Mouse (Mus musculus) thymus, adult 18-20 months (tissue): Measurements from ENCODE around the gene Morf4l2.
"Not testable (repeated sequence)": the region's sequence is repeated elsewhere in the genome, so short reads cannot be mapped to it uniquely, and the experiment has no call there.

Source experiments
- DNase-seq, 2 experiments: peaks; one replicate each; pipeline ENCODE4 v3.0.0; 2022; ENCODE audit warnings: mixed read lengths in 2 of 2

Morf4l2 gene

DNA sequence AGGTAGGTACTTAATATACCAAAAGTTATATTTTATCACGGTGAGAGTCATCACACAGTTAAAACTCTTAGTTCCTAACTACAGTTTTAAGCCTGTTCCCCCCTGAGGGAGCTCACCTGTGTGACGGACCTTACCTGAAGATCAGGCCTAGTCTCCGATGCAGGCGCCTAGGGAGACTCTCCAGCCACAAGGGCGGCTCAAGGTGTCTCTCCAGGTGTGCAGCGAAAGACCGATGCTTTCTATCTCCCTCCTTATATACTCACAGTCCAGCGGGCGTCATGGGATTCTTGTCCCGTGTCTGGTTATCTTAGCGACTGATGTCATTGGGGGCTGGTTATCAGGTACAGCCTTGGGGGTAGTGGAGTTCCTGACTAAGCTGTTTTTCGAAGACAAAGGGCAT lies at the start of gene Morf4l2:
Morf4l2 (minus strand) TSS at position 232 of the 400 bp plus-strand sequence.
- no peak for DNase-seq

DNA sequence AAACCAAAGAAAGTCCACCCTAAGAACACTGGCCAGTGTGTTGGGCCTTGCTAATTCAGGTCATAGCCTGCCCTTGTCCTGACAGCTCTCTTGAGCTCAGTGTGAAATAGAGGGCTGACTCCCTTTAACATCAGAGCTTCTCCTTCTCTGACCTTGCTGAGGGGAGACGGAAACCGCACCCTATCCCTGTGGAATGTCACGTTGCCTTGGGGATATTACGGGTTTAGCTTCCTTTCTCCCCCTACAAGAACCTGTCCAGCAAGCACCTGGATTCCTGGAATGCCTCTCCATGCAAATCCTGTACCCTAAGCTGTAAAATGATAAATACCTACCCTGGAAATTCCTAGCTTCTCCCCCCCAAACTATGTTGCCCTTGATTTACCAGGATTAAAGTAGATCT lies 46.0 kb upstream of the Morf4l2 start:
- DNase-seq: no peak

DNA sequence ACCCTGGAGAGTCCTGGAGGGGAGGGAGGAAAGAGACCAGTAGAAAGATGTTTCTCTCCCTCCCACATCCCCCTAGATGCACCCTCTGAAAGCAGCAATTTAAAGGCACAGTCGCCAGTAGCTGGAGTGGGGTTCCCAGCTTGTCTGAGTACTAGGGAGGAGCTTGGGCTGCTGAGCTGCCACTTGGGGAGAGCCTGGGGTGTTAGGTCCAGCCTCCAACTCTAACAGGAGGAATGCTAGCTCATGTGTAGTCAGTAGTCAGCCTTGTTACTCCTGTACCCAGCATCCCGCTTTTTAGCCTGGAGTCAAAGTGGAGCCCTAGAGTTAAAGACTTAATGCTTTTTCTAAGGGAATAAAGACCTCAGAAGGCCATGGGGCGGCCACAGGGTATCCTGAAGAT lies 36.6 kb upstream of the Morf4l2 start, which contains the start of gene Glra4:
Glra4 (minus strand) TSS at position 101 of the 400 bp plus-strand sequence.
- DNase-seq: no peak

DNA sequence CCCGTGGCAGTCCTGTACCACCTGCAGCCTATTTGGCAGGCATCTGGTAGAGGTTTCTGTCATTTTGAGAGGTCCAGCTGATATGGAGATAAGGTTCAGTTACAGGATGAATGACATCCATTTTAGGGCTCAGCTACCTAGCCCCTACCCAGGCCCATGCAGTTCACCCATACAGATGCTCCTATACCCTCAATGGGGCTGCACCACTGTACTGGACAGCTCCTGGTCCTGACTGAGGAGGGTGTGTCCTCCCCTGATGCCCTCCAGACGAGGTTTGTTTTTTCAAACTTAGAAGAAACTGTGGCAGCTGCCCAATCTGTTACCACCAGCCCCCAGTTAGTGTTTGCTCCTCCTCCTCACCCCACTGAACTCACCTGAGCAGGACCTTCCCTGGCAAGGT lies 35.8 kb upstream of the Morf4l2 start:
- DNase-seq: no peak

DNA sequence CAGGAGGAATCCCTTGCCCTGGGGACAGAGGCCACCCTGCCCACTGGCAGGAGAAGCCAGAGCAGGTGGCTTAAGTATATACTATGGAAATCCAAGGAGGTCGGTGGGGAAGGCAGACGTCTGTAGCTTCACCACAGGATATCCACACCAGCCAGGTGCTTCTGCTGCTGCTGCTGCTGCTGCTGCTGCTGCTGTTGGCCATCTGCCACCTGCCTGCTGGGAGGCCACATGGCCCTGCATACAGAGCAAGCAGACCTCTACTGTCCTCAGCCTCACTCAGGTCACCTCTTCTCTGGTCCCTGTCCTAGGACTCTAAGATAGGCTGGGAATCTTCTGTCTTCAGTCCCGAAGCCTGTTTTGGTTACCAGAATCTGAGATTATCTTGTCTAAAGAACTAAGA lies 34.6 kb upstream of the Morf4l2 start:
- DNase-seq: no peak

DNA sequence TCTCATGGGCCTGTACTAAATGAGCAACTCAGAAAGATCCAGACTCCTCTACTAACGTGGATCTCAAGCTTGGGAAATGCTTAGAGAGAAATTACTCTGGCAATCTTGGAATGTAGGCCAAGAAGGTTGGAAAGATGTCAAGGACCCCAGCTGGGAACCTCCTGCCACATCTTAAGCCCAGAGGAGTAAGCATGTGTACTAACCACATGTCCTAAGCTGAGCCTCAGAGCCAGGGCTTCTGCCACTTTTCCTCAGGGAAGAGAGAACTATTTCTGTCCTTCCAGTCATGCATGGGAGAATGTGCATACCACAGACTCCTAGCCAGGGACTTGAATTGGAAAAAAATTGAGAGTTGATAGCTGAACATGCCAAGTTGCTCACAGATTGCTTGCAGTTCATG lies 29.5 kb upstream of the Morf4l2 start:
- no peak for DNase-seq

DNA sequence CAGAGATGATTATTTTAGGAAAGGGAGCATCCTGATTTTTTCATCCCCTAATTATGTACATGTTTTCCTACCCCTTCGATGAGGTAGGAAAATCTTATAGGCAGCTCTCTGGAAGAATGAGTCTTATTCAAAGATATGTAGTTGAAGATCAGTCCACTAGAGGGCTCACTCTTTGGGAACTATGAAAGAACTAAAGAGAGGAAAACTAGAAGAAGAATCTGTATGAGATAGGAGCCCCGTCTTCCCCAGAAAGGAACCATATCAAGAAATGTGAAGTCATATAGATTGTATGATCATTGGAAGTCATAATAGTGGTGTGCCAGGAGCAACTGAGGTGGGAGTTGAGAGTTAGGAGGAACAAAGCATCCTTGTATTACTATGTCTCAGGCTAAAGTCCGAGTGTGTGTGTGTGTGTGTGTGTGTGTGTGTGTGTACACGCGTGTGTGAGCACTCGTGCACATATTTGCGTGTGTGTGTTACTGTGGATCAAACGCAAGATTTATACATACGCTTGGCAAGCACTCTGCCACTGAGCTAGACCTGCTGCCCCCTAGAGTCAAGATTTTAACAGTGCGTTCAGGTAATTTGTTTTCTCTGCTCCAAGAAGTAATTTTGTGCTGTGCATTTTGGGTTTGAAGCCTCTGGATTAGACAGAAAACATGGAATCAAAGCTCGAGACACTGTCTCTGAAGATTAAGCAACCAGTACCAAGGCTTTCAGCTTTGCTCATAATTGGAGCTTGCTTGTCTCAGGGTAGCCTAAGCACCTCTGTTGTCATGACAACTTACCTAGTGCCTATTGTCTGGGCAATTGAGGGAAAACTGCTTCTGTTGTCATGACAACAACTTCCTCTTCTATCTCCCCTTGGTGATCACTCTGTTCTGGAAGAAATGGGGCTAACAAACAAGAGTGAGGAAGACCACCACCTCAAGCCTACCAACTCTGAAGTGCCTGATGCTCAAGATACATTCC lies 17.9 kb upstream of the Morf4l2 start:
- no peak for DNase-seq

DNA sequence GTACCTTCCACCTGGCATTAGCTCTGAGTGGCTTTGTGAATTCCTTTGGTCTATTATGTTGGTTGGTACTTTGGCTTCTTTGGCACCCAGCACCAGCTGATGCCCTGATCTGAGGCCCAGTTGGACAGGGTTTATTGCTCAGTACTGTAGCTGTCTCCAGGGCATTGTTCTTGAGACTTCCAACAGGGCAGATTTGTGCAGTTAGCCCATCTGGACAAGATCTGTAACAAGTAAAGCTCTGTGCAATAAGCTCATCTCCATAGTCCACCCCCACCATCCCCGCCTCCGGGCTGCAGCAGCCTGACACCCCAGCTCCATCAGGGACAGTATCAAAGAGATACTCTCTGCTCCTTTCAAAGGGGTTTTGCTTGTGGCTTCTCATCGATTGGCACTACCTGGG lies 12.0 kb upstream of the Morf4l2 start:
- DNase-seq: no peak

DNA sequence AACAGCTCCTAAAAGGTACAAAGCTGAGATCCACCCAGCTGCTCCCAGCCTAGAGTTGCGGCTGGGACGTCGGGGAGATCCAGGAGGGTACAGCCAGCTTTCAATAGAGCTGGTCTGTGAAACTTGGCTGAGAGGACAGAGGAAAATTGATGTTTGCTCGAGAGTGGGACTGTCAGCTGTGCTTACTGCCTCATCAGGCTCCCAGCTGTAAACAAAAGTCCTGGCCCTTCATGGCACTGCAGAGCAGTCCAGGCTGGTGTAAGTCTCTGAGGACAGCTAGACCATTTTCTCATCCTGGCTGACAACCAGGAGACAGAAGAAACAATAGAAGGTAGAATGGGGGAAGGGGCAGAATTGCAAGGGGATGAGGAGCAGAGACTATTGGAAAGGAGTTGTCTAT lies 5.8 kb upstream of the Morf4l2 start:
- DNase-seq: no peak

DNA sequence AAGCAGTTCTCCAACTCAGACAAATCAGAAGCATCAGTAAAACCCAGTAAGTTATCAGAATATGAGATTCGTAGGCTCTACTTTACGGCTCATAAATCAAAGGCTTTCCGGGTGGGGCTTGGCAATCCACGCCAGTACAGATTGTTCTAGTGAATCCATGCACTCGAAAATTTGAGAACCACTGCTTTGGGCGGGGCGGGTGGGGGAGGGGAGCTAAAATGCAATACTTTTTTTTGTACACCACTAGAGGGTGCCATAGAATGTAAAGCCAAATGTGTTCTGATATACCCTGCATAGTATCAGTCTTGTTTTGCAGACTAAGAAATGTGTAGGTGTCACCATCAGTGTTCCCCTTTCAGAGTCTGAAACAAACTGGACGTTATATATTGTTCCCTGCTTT lies 1.2 kb upstream of the Morf4l2 start:
- DNase-seq: no peak

DNA sequence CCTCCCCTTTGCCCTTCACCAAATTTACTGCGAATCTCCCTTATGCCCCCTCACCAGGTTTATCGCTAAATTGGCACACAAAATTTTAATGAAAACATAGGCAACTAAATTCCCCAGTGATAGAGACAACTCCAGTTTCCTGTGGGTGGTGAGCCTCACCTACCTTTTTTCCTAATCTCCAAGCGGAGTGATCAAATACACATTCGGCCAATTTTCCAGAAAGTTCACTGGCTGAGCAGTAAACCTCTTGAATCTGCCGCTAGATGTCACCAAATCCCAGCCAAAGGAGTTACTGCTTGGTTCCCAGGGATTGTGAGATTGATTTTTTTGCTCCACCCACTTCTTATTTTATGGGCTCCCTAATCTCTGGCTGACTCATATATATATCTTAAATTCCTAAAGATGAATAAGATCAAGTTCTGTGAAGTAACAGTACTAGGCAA lies 808 bp downstream of the Morf4l2 start:
- DNase-seq: peak in 1 of 2 experiments; percentile 23

DNA sequence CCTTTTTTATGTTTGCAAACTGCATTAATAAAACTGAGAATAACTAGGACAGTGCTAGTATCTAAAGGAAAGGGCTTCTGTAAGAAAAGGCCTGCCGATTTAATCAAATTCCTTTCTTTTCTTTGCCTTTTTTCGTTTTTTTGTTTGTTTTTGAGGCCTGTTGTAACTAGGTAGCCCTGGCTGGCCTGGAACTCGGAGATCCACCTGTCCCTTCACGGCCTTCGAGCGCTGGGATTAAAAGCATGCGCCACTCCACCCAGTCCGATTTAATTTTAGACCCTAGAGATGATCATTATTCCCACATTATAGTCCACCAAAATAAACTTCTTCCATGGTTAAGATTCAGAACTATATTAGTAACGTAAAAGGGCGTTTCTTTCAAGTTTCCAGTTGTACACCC lies 1.2 kb downstream of the Morf4l2 start:
- DNase-seq: peak in 1 of 2 experiments; percentile 14

DNA sequence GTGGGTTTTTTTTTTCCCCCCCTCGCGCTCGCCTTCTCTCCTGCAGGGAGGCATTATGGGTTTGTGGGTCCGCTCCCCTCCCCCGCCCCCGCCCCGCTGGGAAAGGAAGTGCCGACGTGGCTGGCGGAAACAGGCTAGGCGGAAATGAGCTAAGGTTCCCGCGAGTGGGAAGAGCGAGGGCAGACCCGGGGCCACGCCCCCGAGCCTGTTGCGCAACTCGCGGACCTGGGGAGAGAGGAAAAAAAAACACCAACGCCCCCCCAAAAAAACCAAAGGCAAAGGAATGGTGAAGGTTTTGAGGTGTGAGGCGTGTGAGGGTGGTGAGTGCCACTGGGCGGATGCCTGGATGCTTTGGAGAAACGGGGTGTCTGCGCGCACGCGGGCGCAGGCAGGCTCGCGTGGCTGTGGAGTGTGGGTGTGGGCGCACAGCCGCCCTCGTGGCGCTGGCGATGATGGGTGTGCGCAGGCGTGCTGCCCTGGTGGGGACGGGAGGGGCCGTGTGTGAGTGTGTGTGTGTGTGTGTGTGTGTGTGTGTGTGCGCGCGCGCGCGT lies 1.8 kb downstream of the Morf4l2 start:
- peak; percentile 63 to 74 for DNase-seq

DNA sequence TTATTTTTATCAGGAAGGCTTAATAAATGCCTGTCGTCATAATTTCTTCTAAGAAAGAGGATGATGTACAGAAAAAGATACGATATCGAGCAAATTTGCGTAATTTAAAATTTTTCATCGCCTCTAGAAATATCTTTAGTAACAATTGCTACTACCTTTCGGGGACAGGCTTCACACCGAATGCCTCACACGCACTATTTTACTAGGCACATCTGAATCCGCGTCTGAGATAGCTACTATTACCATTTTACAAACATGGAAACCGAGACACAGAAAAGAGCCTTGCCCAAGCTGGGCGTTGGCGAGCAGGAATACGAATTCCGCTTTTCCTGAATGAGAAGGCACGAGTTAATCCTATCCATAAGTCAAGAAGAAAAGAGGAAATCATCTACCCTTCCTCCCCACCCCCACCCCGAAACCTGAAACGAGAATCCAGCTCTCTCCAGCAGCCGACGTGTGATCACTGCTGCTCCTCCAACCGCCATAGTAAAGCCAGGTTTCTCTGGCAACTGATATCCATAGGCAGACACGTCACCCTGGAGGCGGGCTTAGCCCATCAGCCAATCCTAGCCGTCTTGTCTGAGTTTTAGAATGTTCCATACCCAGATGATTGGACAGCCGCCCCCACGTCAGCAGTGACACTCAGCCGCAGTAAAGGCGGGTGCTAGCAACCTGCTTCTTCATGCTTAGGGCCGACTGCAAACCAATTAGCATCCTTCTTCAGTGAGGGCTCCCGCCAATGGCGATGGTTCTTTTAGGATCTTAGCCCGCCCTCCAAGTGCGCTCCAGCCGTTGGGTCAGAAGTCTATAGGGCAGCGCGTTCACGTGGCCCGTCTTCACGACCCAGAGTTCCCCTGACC lies 2.5 kb downstream of the Morf4l2 start:
- DNase-seq: peak; percentile 87 to 94

DNA sequence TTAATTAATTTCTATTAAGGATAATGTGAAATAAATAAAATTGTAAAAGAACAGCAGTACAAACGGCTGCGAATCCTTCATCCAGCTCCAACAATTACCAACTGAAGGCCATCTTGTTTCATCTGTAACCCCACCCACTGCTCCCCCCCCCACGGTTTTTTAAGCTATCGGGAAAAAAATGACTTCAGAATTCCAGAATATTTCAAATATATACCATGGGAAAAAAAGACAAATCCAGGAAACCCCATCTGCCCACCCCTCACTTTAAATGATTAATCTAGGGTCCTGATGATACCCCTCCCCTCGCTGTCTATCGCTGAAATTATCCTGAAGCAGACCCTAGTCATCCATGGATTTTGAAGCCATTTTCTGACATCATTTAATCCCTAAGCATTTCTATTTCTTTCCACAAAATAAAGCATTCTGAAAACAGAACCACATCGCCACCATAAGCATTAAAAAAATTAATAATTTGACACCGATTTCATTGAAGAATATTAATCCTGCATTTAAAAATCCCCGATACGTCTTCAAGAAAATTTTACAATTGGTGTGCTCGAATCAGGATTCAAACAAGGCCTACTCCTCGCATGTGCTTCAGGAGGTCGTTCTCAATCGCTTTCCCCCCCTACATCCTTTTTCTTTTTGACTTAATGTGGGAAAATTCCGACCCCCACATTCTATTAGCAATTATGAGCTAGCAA lies 3.3 kb downstream of the Morf4l2 start:
- DNase-seq: no peak

DNA sequence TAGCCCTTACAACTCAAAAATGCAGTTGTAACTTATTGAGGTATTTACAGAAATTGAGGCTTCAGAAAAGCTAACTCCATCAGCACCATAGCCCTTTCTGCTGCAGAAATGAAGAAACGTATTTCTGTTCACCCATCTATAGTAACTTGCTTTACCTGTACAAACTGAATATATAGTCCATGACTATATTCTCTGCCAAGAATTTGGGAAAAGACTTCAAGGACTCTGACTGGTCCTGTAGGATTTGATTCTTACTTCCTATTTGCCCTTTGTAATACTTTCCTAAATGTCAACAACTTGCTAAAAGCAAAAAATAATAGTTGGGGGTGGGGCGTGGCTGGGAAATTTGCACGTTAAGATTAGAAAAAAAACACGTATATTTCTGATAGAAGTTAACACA lies 11.5 kb downstream of the Morf4l2 start:
- no peak for DNase-seq

DNA sequence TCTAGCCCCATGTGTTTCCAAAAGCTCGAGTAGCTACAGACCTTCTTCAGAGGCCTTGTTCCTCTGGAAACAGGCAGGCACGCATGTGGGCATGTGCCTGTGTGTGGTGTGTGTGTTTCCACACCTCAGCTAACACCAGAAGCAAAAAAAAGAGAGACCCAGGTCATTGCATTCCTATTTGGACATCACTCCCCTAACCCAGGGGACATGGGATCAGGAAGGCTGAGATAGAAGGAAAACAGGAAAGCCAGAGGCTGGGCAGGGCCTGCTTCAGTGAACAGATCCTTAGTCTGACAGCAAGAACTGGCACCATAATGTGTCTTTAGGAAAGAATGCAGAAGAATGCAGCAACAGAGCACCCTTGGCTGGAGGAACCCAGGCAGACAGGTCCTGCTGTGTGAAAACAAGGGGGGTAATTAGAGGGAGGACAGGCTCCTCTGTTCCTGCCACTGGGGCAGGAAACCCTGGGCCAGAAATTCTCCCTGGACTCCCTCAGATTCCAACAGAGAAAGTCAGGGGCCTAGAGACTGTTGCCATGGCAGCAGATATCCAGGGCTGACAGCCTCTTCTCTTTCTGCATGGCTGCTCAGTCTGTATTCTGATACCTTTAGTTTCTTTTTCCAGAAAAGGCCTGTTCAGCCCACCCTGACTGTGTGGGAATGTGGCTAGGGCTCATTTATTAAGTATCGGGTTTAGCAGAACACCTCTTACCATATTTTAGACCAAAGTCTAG lies 28.6 kb downstream of the Morf4l2 start:
- DNase-seq: not testable (repeated sequence)

DNA sequence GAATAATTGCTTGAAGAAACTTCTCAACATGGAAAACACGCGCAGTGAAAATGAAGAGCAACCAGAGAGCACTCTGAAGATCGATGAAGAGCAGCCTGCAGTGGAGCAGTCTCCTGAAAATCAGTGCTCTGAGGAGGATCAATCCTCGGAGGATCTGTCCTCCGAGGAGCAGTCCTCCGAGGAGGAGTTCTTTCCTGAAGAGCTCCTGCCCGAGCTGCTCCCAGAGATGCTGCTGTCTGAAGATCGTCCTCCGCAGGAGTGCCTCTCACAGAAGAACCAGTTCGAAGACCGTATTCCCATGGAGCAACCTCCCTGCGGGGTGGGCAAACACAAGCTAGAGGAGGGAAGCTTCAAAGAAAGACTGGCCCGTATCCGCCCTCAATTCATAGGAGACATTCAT lies 34.7 kb downstream of the Morf4l2 start:
- no peak for DNase-seq

DNA sequence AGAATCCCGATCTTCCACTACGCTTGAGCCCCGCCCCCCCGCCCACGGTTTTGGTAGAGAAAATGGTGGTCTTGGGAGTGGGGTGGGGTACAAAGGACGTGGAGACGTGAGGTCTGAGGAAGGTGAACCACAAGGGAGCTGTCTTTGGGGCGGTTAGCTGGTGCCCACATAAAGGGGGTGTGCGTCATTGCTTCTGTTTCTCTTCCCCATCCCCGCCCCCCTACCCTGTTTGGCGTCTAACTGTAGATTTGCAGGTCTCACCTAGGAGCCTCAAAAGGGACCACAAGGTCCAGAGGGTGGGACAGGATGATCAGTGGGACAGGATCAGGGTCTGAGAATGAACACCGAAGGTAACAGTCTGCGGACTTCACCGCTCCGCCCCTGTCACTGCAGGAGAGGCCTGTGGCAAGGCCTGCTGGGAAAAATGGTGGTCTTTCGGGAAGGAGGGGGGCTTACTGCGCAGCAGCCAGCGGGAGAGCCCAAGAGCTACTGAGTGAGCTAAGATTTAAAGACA lies 35.3 kb downstream of the Morf4l2 start:
- peak; percentile 1 to 10 for DNase-seq

DNA sequence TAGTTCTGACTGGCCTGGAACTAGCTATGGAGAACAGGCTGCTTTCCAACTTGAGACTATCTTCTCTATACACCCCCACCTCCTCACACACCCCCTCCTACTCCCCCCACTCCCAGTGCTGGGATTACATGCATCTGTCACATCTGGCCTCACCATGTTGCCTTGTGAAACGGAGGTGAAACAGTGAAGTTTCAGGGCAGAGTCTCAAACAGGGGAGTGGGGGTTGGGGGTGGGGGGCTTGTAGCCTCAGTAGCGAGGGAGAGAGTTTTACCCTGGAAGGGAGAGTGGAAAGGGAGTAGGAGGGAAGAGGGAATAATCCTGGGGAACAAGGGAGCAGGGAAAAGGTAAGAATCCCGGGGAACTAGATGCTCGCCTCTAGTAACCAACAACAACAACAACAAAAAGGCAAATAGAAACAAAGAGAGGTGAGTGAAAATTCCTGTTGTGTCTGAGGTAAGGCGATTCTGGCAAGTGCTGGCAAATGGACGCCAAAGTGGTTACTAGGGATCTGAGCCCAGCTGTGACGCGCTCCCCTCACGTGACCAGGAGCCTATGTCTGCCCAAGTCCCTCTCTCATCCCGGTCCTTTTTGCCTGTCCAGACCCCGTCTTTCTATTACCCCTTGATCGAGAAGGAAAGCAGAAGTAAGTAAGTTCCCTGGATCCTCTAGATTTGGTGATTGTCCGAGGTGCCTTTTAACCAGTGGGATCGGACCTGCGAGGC lies 35.9 kb downstream of the Morf4l2 start, which contains the start of gene Tceal1:
Tceal1 (plus strand) TSS at position 537 of the 722 bp plus-strand sequence.
- DNase-seq: no peak

DNA sequence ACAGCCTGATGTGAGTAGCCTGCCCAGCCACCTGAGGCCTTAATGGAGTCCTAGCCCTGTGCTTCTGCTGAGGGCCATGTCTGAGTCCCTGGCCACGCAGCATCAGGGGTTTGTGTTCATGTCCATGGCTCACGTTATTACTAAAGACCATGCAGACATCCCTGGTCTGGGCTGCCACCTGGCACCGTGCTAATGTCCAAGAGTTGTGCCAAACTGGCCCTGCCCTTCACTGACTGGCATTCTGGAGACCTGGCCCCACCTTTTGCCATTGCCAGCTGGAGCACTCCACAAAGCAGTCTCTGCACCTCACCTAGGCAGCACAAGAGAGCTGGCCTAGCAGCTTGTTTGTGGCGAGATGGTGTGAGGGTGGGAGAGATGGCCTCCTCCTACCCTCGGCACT lies 50.3 kb downstream of the Morf4l2 start:
- no peak for DNase-seq
